Mouse (Mus musculus) lung, embryonic 14.5 days (tissue): ENCODE results near the gene Shd. TPM values are rescaled to one million over a fixed set of nuclear protein-coding genes. Genes with fewer than 3 reads are reported as not detected.

Experiments used
- ATAC-seq: fragments of 200-750 bp; cut with Nextera tagmentation; 2 replicates; pipeline ENCODE4 v1.8.0; 2017; ENCODE audit warnings: mild to moderate bottlenecking, moderate TSS enrichment, moderate library complexity; ENCODE audit not compliant: insufficient read depth
- DNase-seq: peaks from one replicate; pipeline ENCODE4 v3.0.0-alpha.2; 2015
- H3K27ac ChIP-seq: fragments of 300-500 bp; sonication (generic); 2 replicates; pipeline ENCODE4 v1.5.1; 2014; ENCODE audit warnings: low read depth, mild to moderate bottlenecking, moderate library complexity
- H3K27me3 ChIP-seq: fragments of 300-500 bp; sonication (generic); 2 replicates; pipeline ENCODE4 v1.6.1; 2014; ENCODE audit warnings: low read length, control low read depth; ENCODE audit not compliant: insufficient read depth
- H3K36me3 ChIP-seq: fragments of 300-500 bp; sonication (generic); 2 replicates; pipeline ENCODE4 v1.6.1; 2014; ENCODE audit warnings: control low read depth; ENCODE audit not compliant: insufficient read depth
- H3K4me1 ChIP-seq: fragments of 300-500 bp; sonication (generic); 2 replicates; pipeline ENCODE4 v1.6.1; 2014; ENCODE audit warnings: antibody characterized with exemption, control low read depth; ENCODE audit not compliant: insufficient read depth
- H3K4me2 ChIP-seq: fragments of 300-500 bp; sonication (generic); 2 replicates; pipeline ENCODE4 v1.6.1; 2014; ENCODE audit warnings: mild to moderate bottlenecking
- H3K4me3 ChIP-seq: fragments of 300-500 bp; sonication (generic); 2 replicates; pipeline ENCODE4 v1.5.1; 2014; ENCODE audit warnings: low read depth, low read length
- H3K9ac ChIP-seq: fragments of 300-500 bp; sonication (generic); 2 replicates; pipeline ENCODE4 v1.6.1; 2014
- H3K9me3 ChIP-seq: fragments of 300-500 bp; sonication (generic); 2 replicates; pipeline ENCODE4 v1.6.1; 2016; ENCODE audit warnings: low read depth, low read length, control low read depth
- CTCF ChIP-seq: IDR thresholded peaks from 2 replicates; pipeline ENCODE4 v1.5.1; 2016; ENCODE audit warnings: antibody characterized with exemption, low read depth
- WGBS: fragments of 180-500 bp; shearing (Covaris S2); extraction: QIAGEN DNeasy Blood & Tissue Kit; methylation state at CpG from one replicate; pipeline ENCODE4 v1.1.7; 2014; 5-methylcytosine and 5-hydroxymethylcytosine counted together
- polyA plus RNA-seq: library from polyadenylated mRNA; unstranded; fragments of >200 nt; fragmentation: Nextera tagmentation; extraction: Ambion mirVana; gene quantifications from 2 replicates; pipeline ENCODE4 v1.2.1, GENCODE M21; 2014

Gene Shd
- polyA plus RNA-seq, 1 experiment from 2014 or later: 12.0 TPM

GRCm38 (mm10) chr17:55968210-55968609, 2.1 kb upstream of the Shd start:
- Histone ChIP-seq H3K9me3 (no peaks in the 10 kb centered on the region), H3K4me2 (no peak overlapping the region), H3K27me3 (peaks cover 16% of the 10 kb centered on the region; the same call in 1 of the 2 replicates), H3K9ac (no peak overlapping the region), H3K27ac (no peak overlapping the region), H3K4me3 (no peak overlapping the region), H3K36me3 (peaks cover 42% of the 10 kb centered on the region; the same call in 1 of the 2 replicates), H3K4me1 (0 out of 2 replicates have a peak, but pooled peaks cover 3% of the 10 kb centered on the region)
- ATAC-seq (no peak), DNase-seq (no peak)
- no peak for TF ChIP-seq CTCF
- WGBS: 46% methylated on average over 7 of the region's 7 CpGs

- H3K9ac ChIP-seq: no peak overlapping the region
- DNase-seq: no peak
Observed at GRCm38 (mm10) chr17:55969560-55969959, 707 bp upstream of the Shd start.

GRCm38 (mm10) chr17:55971453-55971852, 1.2 kb downstream of the Shd start:
- WGBS: 31% methylated on average over 22 of the region's 22 CpGs
- Histone ChIP-seq H3K4me2 (peak overlapping the region; percentile 90; the same call in 1 of the 2 replicates), H3K27ac (no peak overlapping the region), H3K27me3 (peaks cover 16% of the 10 kb centered on the region; the same call in 1 of the 2 replicates), H3K4me1 (0 out of 2 replicates have a peak, but pooled peaks cover 3% of the 10 kb centered on the region), H3K4me3 (peak overlapping the region; percentile 48), H3K9ac (no peak overlapping the region; the same call in 1 of the 2 replicates), H3K36me3 (peaks cover 20% of the 10 kb centered on the region; the same call in 1 of the 2 replicates), H3K9me3 (no peaks in the 10 kb centered on the region)
- no peak for ATAC-seq
- no peak for TF ChIP-seq CTCF
- DNase-seq: no peak

More at GRCm38 (mm10) chr17:55969560-55969959, 707 bp upstream of the Shd start:
- Histone ChIP-seq H3K4me2 (0 out of 2 replicates have a peak overlapping the region, but pooled peaks have one; percentile 90), H3K9me3 (no peaks in the 10 kb centered on the region), H3K4me1 (0 out of 2 replicates have a peak, but pooled peaks cover 3% of the 10 kb centered on the region), H3K27ac (no peak overlapping the region), H3K4me3 (no peak overlapping the region), H3K36me3 (peaks cover 32% of the 10 kb centered on the region; the same call in 1 of the 2 replicates), H3K27me3 (peaks cover 16% of the 10 kb centered on the region; the same call in 1 of the 2 replicates)
- TF ChIP-seq CTCF: no peak
- WGBS: 49% methylated on average over 14 of the region's 14 CpGs
- ATAC-seq: no peak

- H3K9me3 ChIP-seq: no peaks in the 10 kb centered on the region
- H3K27ac ChIP-seq: no peak overlapping the region
- peak overlapping the region; percentile 3; the same call in 1 of the 2 replicates for H3K4me2 ChIP-seq
- ATAC-seq: peak; percentile 81
- H3K36me3 ChIP-seq: 0 out of 2 replicates have a peak, but pooled peaks cover 3% of the 10 kb centered on the region
- no peak overlapping the region for H3K4me3 ChIP-seq
- peaks cover 4% of the 10 kb centered on the region; the same call in 1 of the 2 replicates for H3K27me3 ChIP-seq
- no peak overlapping the region for H3K9ac ChIP-seq
- 12% methylated on average over 13 of the region's 13 CpGs for WGBS
- H3K4me1 ChIP-seq: no peaks in the 10 kb centered on the region
- DNase-seq: peak; percentile 87
- peak; percentile 80 for TF ChIP-seq CTCF
Observed at GRCm38 (mm10) chr17:55976255-55976862, 6.1 kb downstream of the Shd start.

GRCm38 (mm10) chr17:55977301-55977700, 7.0 kb downstream of the Shd start:
- Histone ChIP-seq H3K9me3 (no peaks in the 10 kb centered on the region), H3K27me3 (no peaks in the 10 kb centered on the region), H3K4me2 (no peak overlapping the region), H3K27ac (no peak overlapping the region), H3K9ac (no peak overlapping the region), H3K4me3 (no peak overlapping the region), H3K4me1 (no peaks in the 10 kb centered on the region), H3K36me3 (0 out of 2 replicates have a peak, but pooled peaks cover 3% of the 10 kb centered on the region)
- ATAC-seq (no peak), DNase-seq (no peak)
- TF ChIP-seq CTCF: no peak
- whole genome bisulfite sequencing: 24% methylated on average over 3 of the region's 3 CpGs

GRCm38 (mm10) chr17:55986030-55986961, 16.0 kb downstream of the Shd start, which contains the start of gene Fsd1:
TSS of gene Fsd1 (plus strand) at chr17:55986509.
- Histone ChIP-seq H3K9me3 (no peaks in the 10 kb centered on the region), H3K27me3 (no peaks in the 10 kb centered on the region), H3K4me3 (peak within 1 kb of the TSS; percentile 46), H3K27ac (no peak within 1 kb of the TSS), H3K4me2 (peak within 1 kb of the TSS; percentile 76), H3K36me3 (no peaks in the 10 kb centered on the region), H3K9ac (peak within 1 kb of the TSS; percentile 52), H3K4me1 (no peaks in the 10 kb centered on the region)
- DNase-seq (peak; percentile 83), ATAC-seq (peak; percentile 50)
- 7% methylated on average over 34 of the region's 35 CpGs for WGBS
- no peak for TF ChIP-seq CTCF
